Mouse (Mus musculus) forebrain, embryonic 16.5 days (tissue): ENCODE results near the gene Kif20b. TPM values are rescaled to one million over a fixed set of nuclear protein-coding genes. Genes with fewer than 3 reads are reported as not detected.

ENCODE experiments used
- ATAC-seq: fragments of 200-750 bp; cut with Nextera tagmentation; 2 replicates; pipeline ENCODE4 v1.8.0; 2017; ENCODE audit warnings: mild to moderate bottlenecking, moderate library complexity
- H3K27ac ChIP-seq: fragments of 300-500 bp; sonication (generic); 2 replicates; pipeline ENCODE4 v1.5.1; 2014; ENCODE audit warnings: low read length, control low read depth
- H3K27me3 ChIP-seq: fragments of 300-500 bp; sonication (generic); replicated peaks from 2 replicates; pipeline ENCODE4 v1.6.1; 2014; ENCODE audit warnings: low read length; ENCODE audit not compliant: control insufficient read depth, insufficient read depth
- H3K36me3 ChIP-seq: fragments of 300-500 bp; sonication (generic); 2 replicates; pipeline ENCODE4 v1.6.1; 2014; ENCODE audit not compliant: control insufficient read depth, insufficient read depth
- H3K4me1 ChIP-seq: fragments of 300-500 bp; sonication (generic); replicated peaks from 2 replicates; pipeline ENCODE4 v1.6.1; 2014; ENCODE audit warnings: low read length; ENCODE audit not compliant: control insufficient read depth, insufficient read depth
- H3K4me2 ChIP-seq: fragments of 300-500 bp; sonication (generic); 2 replicates; pipeline ENCODE4 v1.6.1; 2014; ENCODE audit warnings: mild to moderate bottlenecking, low read length, control low read depth
- H3K4me3 ChIP-seq: fragments of 300-500 bp; sonication (generic); replicated peaks from 2 replicates; pipeline ENCODE4 v1.5.1; 2014; ENCODE audit warnings: mild to moderate bottlenecking, low read length, control low read depth
- H3K9ac ChIP-seq: fragments of 300-500 bp; sonication (generic); replicated peaks from 2 replicates; pipeline ENCODE4 v1.6.1; 2014; ENCODE audit warnings: low read depth, low read length, control low read depth
- H3K9me3 ChIP-seq: fragments of 300-500 bp; sonication (generic); 2 replicates; pipeline ENCODE4 v1.6.1; 2016; ENCODE audit warnings: low read length; ENCODE audit not compliant: control insufficient read depth
- WGBS: fragments of 180-500 bp; shearing (Covaris S2); extraction: QIAGEN DNeasy Blood & Tissue Kit; methylation state at CpG from one replicate; pipeline ENCODE4 v1.1.7; 2014; 5-methylcytosine and 5-hydroxymethylcytosine counted together
- microRNA counts: library from miRNA; unstranded; fragments of <30 nt; microRNA quantifications from one replicate; lab custom pipeline; 2016
- microRNA-seq: library from miRNA; unstranded; fragments of <30 nt; microRNA quantifications from one replicate; pipeline ENCODE4, GENCODE M21; 2017
- polyA plus RNA-seq: library from polyadenylated mRNA; unstranded; fragments of >200 nt; fragmentation: Nextera tagmentation; extraction: Ambion mirVana; gene quantifications from 2 replicates; pipeline ENCODE4 v1.2.1, GENCODE M21; 2015

The Kif20b gene
- polyA plus RNA-seq, 1 experiment from 2014 or later = 28.9 TPM

DNA sequence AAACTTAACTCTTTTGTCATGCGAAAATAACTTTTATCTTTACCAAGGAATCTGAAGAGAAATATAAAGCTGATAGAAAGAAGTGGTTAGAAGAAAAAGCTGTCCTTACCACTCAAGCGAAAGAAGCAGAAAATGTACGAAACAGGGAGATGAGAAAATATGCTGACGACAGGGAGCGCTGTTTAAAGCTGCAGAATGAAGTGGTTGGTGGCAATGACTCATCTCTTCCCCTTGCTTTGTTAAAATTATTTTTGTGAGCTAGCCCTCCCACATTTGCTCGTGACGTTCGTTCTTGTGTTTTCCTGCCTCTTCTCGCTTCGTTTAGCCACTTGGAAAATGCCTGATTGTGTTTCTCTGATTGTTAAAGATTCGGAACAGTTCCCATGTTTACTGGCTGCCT is 37.2 kb downstream of the Kif20b start:
- H3K36me3 ChIP-seq = peaks cover 2% of the 10 kb centered on the region; the same call in 1 of the 2 replicates
- no peak for ATAC-seq
- H3K4me3 ChIP-seq = no peak overlapping the region
- H3K4me2 ChIP-seq = no peak overlapping the region
- no peak overlapping the region for H3K27ac ChIP-seq
- WGBS = 71% methylated on average over 11 of the region's 11 CpGs
- H3K4me1 ChIP-seq = no peaks in the 10 kb centered on the region
- no peaks in the 10 kb centered on the region for H3K27me3 ChIP-seq
- no peak overlapping the region for H3K9ac ChIP-seq
- H3K9me3 ChIP-seq = no peaks in the 10 kb centered on the region

DNA sequence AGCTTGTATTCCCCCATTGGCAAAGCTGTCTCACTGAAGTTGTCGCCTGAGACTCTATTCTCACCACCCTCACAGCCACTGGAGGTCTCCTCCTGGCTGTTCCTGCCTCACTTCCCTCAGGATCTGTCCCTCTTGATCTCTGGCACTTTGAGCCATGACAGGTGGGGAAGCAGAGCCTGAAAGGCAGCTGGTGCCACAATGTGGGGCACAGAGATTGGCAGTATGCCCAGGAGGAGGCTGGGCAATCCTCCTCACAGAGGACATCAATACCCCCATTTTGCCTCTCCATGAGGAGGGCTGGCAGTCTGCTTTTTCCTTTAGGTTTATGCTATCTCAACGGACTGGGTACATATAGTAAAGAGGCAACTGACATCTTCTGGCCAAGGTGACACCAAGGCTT is 62.6 kb downstream of the Kif20b start:
- Histone ChIP-seq H3K4me3 (no peak overlapping the region), H3K9me3 (no peaks in the 10 kb centered on the region), H3K9ac (no peak overlapping the region), H3K27me3 (no peaks in the 10 kb centered on the region), H3K27ac (no peak overlapping the region), H3K4me1 (0 out of 2 replicates have a peak, but pooled peaks cover 4% of the 10 kb centered on the region), H3K4me2 (no peak overlapping the region), H3K36me3 (no peaks in the 10 kb centered on the region)
- ATAC-seq = peak; percentile 47; the same call in 1 of the 2 replicates
- WGBS = 42% methylated on average over 2 of the region's 2 CpGs

DNA sequence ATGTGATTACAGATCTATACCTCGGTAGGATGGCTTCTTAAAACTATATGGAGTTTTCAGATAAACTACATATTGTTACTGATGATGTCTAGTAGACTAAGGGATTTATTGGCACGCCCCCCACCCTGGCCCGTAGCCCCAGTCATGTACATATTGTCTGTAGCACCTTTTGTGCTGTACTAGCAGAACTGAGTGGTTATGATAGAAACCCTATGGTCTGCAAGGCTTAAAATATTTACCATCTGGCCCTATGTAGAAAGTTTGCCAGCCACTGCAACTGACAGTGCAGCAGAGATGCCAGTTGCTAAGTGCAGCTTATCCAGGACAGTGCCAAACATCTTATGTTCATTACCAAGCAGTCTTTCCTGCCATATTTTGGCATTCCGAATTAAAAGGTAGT is 68.3 kb downstream of the Kif20b start:
- Histone ChIP-seq H3K4me2 (no peak overlapping the region), H3K36me3 (no peaks in the 10 kb centered on the region), H3K27me3 (no peaks in the 10 kb centered on the region), H3K4me3 (no peak overlapping the region), H3K9ac (no peak overlapping the region), H3K9me3 (no peaks in the 10 kb centered on the region), H3K27ac (no peak overlapping the region), H3K4me1 (no peaks in the 10 kb centered on the region)
- 71% methylated on average over 4 of the region's 4 CpGs for WGBS
- peak; percentile 67 for ATAC-seq

DNA sequence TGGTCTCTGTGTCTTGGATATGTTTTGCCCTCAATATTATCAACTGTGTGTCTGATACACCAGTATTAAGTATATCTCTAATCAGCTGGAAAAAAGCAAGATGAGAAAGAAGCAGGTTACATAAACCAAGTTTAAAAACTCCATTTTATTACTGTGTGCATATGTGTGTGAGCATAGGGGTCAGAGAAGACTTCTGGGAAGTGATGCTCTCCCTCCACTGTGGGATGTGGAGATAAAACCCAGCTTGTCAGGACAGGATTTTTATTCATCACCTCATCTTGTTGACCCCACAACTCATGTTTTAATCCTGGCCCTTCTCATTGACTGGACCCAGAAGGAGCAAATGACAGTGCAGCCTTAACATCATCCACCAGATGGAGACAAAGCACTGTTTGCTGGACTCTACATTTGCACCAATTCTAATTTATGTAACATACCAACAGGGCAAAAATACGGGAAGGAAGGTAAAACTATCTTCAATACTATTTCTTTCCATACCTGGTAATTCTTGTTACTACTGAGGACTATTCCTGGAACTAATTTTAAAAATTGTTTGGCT is 70.9 kb downstream of the Kif20b start:
- H3K9ac ChIP-seq = no peak overlapping the region
- no peak overlapping the region for H3K4me3 ChIP-seq
- no peaks in the 10 kb centered on the region for H3K4me1 ChIP-seq
- 9% methylated on average over 1 of the region's 1 CpGs for WGBS
- H3K27me3 ChIP-seq = no peaks in the 10 kb centered on the region
- H3K36me3 ChIP-seq = no peaks in the 10 kb centered on the region
- H3K27ac ChIP-seq = no peak overlapping the region
- peak; percentile 87 for ATAC-seq
- H3K4me2 ChIP-seq = no peak overlapping the region
- no peaks in the 10 kb centered on the region for H3K9me3 ChIP-seq

DNA sequence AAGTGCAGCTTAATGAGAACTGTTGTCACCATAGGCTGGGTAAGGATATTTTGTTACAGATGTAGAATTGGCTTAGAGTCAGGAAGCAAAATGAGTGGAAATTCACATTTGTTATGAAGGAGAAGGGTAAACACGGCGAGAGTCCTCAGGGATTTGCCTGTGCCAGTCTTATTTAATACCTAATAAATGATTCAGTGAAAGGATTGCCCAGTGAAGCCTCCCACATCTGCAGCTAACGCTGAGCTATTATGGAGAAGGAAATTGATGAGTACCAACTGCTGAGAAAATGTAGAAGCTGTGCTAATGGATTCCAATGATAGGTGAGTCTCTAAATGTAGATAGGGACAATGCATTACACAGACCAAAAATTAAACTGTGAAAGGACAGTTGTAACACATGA is 92.9 kb downstream of the Kif20b start:
- Histone ChIP-seq H3K27me3 (no peaks in the 10 kb centered on the region), H3K9me3 (no peaks in the 10 kb centered on the region), H3K9ac (no peak overlapping the region), H3K4me3 (no peak overlapping the region), H3K27ac (no peak overlapping the region), H3K4me2 (no peak overlapping the region), H3K4me1 (no peaks in the 10 kb centered on the region), H3K36me3 (no peaks in the 10 kb centered on the region)
- WGBS = 77% methylated on average over 3 of the region's 3 CpGs
- no peak for ATAC-seq

DNA sequence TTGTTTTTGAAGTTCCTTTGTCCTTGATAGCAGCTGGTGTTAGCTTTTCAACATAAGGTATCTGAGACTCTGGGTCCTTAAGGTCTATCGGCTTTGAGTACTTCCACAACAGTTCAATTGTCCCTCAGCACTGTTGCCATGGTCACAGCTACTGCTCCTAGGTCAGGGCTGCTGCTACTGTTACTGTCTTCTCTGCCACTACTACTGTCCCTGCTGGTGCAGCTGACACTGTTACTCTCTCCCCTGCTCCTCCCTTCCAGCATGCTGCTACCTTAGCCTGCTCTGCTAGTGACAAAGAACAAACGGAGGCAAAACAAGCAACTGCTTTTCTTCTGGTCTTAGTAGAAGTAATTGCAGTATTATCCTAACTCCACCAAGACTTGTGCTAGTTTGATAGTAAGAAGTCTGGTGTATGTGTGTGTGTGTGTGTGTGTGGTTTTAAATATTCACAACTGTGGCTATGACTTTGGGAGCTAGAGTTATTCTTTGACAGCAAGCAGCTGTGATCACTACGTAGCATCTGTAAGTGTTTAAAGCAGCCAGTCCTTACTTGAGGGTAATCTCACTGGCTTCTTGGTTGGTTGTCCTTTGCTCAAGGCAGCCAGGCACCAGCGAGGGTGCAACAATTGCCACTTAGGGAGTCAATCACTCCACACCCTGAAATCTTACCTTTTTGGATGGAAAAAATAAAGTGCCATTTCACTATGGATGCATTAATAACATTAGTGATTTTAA is 95.5 kb downstream of the Kif20b start:
- Histone ChIP-seq H3K9ac (no peak overlapping the region), H3K9me3 (no peaks in the 10 kb centered on the region), H3K4me3 (no peak overlapping the region), H3K4me2 (no peak overlapping the region), H3K4me1 (no peaks in the 10 kb centered on the region), H3K27ac (no peak overlapping the region), H3K27me3 (no peaks in the 10 kb centered on the region), H3K36me3 (no peaks in the 10 kb centered on the region)
- WGBS = 67% methylated on average over 4 of the region's 4 CpGs
- ATAC-seq = no peak

DNA sequence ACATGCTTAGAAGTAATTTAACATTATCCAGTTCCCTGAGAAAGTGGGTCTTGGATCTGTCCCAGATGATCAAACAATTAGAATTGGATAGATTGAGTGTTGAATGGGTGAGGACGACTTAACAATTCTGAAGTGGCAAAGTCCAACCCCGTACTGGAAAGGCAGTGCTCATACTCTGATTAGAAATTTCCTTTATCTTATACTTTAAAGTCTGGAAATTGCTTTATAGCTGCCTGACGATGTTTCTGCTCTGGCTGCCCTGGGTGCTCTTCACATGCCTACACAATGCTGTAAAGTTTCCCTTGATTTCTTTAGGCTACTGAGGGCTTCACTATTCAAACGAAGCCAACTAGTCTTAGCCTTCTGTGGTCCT is 96.0 kb downstream of the Kif20b start:
- ATAC-seq = no peak
- Histone ChIP-seq H3K9me3 (no peaks in the 10 kb centered on the region), H3K27ac (no peak overlapping the region), H3K4me1 (no peaks in the 10 kb centered on the region), H3K36me3 (no peaks in the 10 kb centered on the region), H3K27me3 (no peaks in the 10 kb centered on the region), H3K9ac (no peak overlapping the region), H3K4me3 (no peak overlapping the region), H3K4me2 (no peak overlapping the region)
- 64% methylated on average over 4 of the region's 4 CpGs for WGBS

MicroRNA genes within 50 kb of the gene (microRNA counts, 519-probe panel; counts per million panel counts)
- microRNA mmu-miR-1950 (lab: Ali Mortazavi, UCI) = not detected

Small RNA genes lying within 50 kb of the gene (microRNA-seq; reads per million reads assigned to microRNA genes)
- gene Mir1950 = not detected

Other genes with a start within 250 kb of the Kif20b start
- 2.8 and 3.9 TPM in 2 replicates for gene Slc16a12, start 175.1 kb upstream of the Kif20b start, polyA plus RNA-seq
- 5.2 and 5.5 TPM in 2 replicates for gene Pank1, start 42.9 kb upstream of the Kif20b start, polyA plus RNA-seq